Mouse (Mus musculus) embryonic facial prominence, embryonic 14.5 days (tissue): ENCODE results near the gene Cfd. TPM values are rescaled to one million over a fixed set of nuclear protein-coding genes. Genes with fewer than 3 reads are reported as not detected.
A peak's percentile ranks its signal among the peaks of the same experiment; 100 is the strongest.

ENCODE experiments used
- ATAC-seq: fragments of 200-750 bp; cut with Nextera tagmentation; 2 replicates; pipeline ENCODE4 v1.8.0; 2017; ENCODE audit warnings: low read depth, moderate number of reproducible peaks, moderate TSS enrichment
- DNase-seq: peaks from one replicate; pipeline ENCODE4 v3.0.0-alpha.2; 2015; ENCODE audit warnings: low spot score
- H3K27ac ChIP-seq: fragments of 300-500 bp; sonication (generic); replicated peaks from 2 replicates; pipeline ENCODE4 v1.5.1; 2014; ENCODE audit warnings: low read depth, mild to moderate bottlenecking, low read length, moderate library complexity
- H3K27me3 ChIP-seq: fragments of 300-500 bp; sonication (generic); replicated peaks from 2 replicates; pipeline ENCODE4 v1.6.1; 2014; ENCODE audit warnings: low read length; ENCODE audit not compliant: control insufficient read depth, insufficient read depth
- H3K36me3 ChIP-seq: fragments of 300-500 bp; sonication (generic); 2 replicates; pipeline ENCODE4 v1.6.1; 2014; ENCODE audit warnings: low read length, mixed read lengths; ENCODE audit not compliant: control insufficient read depth, insufficient read depth
- H3K4me1 ChIP-seq: fragments of 300-500 bp; sonication (generic); 2 replicates; pipeline ENCODE4 v1.6.1; 2014; ENCODE audit warnings: antibody characterized with exemption, low read length; ENCODE audit not compliant: control insufficient read depth, insufficient read depth
- H3K4me2 ChIP-seq: fragments of 300-500 bp; sonication (generic); 2 replicates; pipeline ENCODE4 v1.6.1; 2014; ENCODE audit warnings: low read depth, mild to moderate bottlenecking, low read length, moderate library complexity, mixed read lengths
- H3K4me3 ChIP-seq: fragments of 300-500 bp; sonication (generic); 2 replicates; pipeline ENCODE4 v1.5.1; 2014; ENCODE audit warnings: low read depth, mild to moderate bottlenecking, low read length
- H3K9ac ChIP-seq: fragments of 300-500 bp; sonication (generic); 2 replicates; pipeline ENCODE4 v1.6.1; 2014; ENCODE audit warnings: low read depth, mild to moderate bottlenecking, low read length, moderate library complexity, mixed read lengths
- H3K9me3 ChIP-seq: fragments of 300-500 bp; sonication (generic); 2 replicates; pipeline ENCODE4 v1.6.1; 2016; ENCODE audit warnings: low read length; ENCODE audit not compliant: control insufficient read depth
- WGBS: fragments of 180-500 bp; shearing (Covaris S2); extraction: QIAGEN DNeasy Blood & Tissue Kit; methylation state at CpG from one replicate; pipeline ENCODE4 v1.1.7; 2014; 5-methylcytosine and 5-hydroxymethylcytosine counted together
- polyA plus RNA-seq: library from polyadenylated mRNA; unstranded; fragments of >200 nt; fragmentation: Nextera tagmentation; extraction: Ambion mirVana; gene quantifications from 2 replicates; pipeline ENCODE4 v1.2.1, GENCODE M21; 2014

The Cfd gene
- polyA plus RNA-seq, 1 experiment from 2014 or later = not detected

GRCm38 (mm10) chr10:79864351-79865188 lies 26.1 kb upstream of the Cfd start:
- H3K9me3 ChIP-seq = no peaks in the 10 kb centered on the region
- no peak overlapping the region for H3K9ac ChIP-seq
- no peak overlapping the region for H3K4me2 ChIP-seq
- H3K27me3 ChIP-seq = no peaks in the 10 kb centered on the region
- ATAC-seq = peak; percentile 10; the same call in 1 of the 2 replicates
- H3K27ac ChIP-seq = no peak overlapping the region; the same call in 1 of the 2 replicates
- no peaks in the 10 kb centered on the region for H3K4me1 ChIP-seq
- 41% methylated on average over 10 of the region's 10 CpGs for WGBS
- peaks cover 78% of the 10 kb centered on the region for H3K36me3 ChIP-seq
- no peak overlapping the region for H3K4me3 ChIP-seq
- DNase-seq = no peak

- H3K4me2 ChIP-seq = no peak overlapping the region
- H3K4me1 ChIP-seq = no peaks in the 10 kb centered on the region
- H3K9ac ChIP-seq = no peak overlapping the region
- peaks cover 75% of the 10 kb centered on the region for H3K36me3 ChIP-seq
- no peaks in the 10 kb centered on the region for H3K27me3 ChIP-seq
- WGBS = 66% methylated on average over 10 of the region's 12 CpGs
- H3K27ac ChIP-seq = no peak overlapping the region
- no peak for DNase-seq
- no peak overlapping the region for H3K4me3 ChIP-seq
- H3K9me3 ChIP-seq = no peaks in the 10 kb centered on the region
- ATAC-seq = peak; percentile 10; the same call in 1 of the 2 replicates
Measured at GRCm38 (mm10) chr10:79865189-79865601, 25.5 kb upstream of the Cfd start.

DNA sequence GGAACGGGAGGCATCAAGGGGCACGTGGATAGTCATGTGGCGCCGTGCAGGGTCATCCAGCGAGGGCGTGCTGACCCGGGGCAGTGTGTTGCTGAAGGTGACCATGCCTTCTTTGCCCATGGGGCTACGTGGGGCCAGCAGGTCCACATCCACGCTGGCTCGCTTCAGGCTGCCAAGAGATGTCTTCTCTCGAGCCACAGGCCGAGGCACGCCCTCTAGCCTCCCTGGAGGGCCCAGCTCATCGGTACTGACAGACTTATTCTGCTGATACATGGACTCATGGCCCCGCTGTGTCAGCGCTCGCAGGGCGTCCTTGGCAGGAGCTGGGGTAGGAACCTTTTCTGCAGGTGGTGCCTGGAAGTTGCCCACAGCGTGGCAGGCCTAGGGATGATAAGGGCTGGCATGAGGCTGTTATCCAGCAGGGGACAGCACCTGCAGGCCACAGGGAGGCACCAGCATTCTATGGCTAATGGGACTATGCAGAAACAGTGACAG lies 24.8 kb upstream of the Cfd start:
- no peaks in the 10 kb centered on the region for H3K9me3 ChIP-seq
- 68% methylated on average over 19 of the region's 19 CpGs for WGBS
- peaks cover 74% of the 10 kb centered on the region for H3K36me3 ChIP-seq
- no peak overlapping the region for H3K4me3 ChIP-seq
- DNase-seq (no peak), ATAC-seq (no peak)
- no peaks in the 10 kb centered on the region for H3K27me3 ChIP-seq
- H3K4me2 ChIP-seq = no peak overlapping the region
- no peaks in the 10 kb centered on the region for H3K4me1 ChIP-seq
- H3K9ac ChIP-seq = no peak overlapping the region
- no peak overlapping the region for H3K27ac ChIP-seq

DNA sequence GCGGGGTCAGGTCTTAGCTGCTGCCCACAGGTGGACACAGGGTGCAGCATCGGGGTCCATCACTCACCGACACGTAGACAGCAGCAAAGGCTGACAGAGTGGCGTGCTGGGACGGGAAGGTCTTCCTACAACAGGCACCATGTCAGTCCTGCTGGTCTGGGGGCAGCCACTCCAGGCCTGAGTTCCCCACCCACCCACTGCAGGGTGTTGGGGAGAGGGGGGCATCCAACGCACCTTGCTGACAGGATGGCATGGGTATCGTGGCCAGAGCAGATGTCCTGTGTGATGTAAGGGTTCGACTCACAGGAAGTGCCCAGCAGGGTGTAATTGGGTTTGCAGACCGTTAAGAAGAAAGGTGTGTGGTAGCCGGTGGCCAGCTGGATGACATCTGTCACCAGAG lies 24.1 kb upstream of the Cfd start:
- Histone ChIP-seq H3K4me3 (no peak overlapping the region), H3K36me3 (peaks cover 74% of the 10 kb centered on the region), H3K27me3 (no peaks in the 10 kb centered on the region), H3K27ac (no peak overlapping the region), H3K4me1 (no peaks in the 10 kb centered on the region), H3K4me2 (no peak overlapping the region), H3K9me3 (no peaks in the 10 kb centered on the region), H3K9ac (no peak overlapping the region)
- ATAC-seq (no peak), DNase-seq (no peak)
- 74% methylated on average over 11 of the region's 11 CpGs for WGBS

DNA sequence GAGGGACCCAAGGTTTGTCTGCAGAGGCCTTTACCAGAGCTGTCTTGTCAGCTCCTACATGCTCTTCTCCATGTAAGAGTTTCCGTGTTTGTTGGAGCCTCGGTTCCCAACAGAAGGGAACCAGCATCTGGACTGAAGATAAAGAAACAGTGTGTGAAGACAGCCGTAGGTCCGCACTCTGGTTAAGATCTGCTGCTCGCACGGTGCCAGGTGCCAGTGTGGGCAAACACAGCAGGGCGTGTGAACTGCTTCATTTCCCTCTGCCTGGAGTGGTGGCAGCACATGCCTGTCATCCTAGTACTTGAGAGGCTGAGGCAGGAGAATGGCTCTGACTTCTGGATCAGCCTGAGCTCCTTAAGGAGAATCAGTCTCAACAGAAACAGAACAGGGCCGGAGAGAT lies 18.8 kb upstream of the Cfd start:
- Histone ChIP-seq H3K36me3 (peaks cover 27% of the 10 kb centered on the region; the same call in 1 of the 2 replicates), H3K4me2 (no peak overlapping the region), H3K9ac (no peak overlapping the region), H3K4me1 (peaks cover 14% of the 10 kb centered on the region; the same call in 1 of the 2 replicates), H3K4me3 (no peak overlapping the region), H3K27me3 (no peaks in the 10 kb centered on the region), H3K27ac (no peak overlapping the region), H3K9me3 (no peaks in the 10 kb centered on the region)
- no peak for ATAC-seq
- DNase-seq = no peak
- 94% methylated on average over 8 of the region's 8 CpGs for WGBS

- Histone ChIP-seq H3K9ac (peak overlapping the region; percentile 82), H3K4me2 (peak overlapping the region; percentile 81), H3K27ac (peak overlapping the region; percentile 85; the same call in 1 of the 2 replicates), H3K9me3 (no peaks in the 10 kb centered on the region), H3K27me3 (no peaks in the 10 kb centered on the region), H3K4me3 (peak overlapping the region; percentile 68), H3K4me1 (peaks cover 14% of the 10 kb centered on the region; the same call in 1 of the 2 replicates), H3K36me3 (peaks cover 21% of the 10 kb centered on the region; the same call in 1 of the 2 replicates)
- DNase-seq = no peak
- 33% methylated on average over 3 of the region's 3 CpGs for WGBS
- ATAC-seq = no peak
Measured at GRCm38 (mm10) chr10:79872862-79873261, 17.8 kb upstream of the Cfd start.

DNA sequence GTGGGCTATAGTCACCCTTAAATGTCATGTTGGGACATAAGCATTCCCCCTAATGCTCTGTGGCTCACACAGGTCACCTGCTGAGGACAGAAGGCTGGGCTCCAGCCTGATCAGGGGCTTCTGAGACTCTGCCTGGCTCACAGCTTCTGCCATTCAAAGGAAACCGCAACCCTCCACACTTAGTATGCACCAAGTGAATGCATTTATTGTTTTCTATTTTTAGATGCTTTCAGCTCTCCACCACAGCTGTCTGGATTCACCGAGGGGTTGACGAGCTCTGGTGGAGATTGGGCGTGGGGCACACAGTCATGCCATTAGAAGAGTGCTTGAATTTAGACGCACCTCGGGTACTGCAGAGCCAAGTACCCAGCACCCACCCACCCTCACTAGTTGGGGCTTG lies 17.3 kb upstream of the Cfd start:
- WGBS = 6% methylated on average over 6 of the region's 6 CpGs
- peak overlapping the region; percentile 82 for H3K9ac ChIP-seq
- no peaks in the 10 kb centered on the region for H3K27me3 ChIP-seq
- DNase-seq = no peak
- H3K36me3 ChIP-seq = peaks cover 21% of the 10 kb centered on the region; the same call in 1 of the 2 replicates
- peak overlapping the region; percentile 85 for H3K27ac ChIP-seq
- ATAC-seq = no peak
- H3K4me2 ChIP-seq = peak overlapping the region; percentile 81
- H3K4me1 ChIP-seq = peaks cover 14% of the 10 kb centered on the region; the same call in 1 of the 2 replicates
- no peaks in the 10 kb centered on the region for H3K9me3 ChIP-seq
- H3K4me3 ChIP-seq = peak overlapping the region; percentile 68

GRCm38 (mm10) chr10:79873715-79874289 lies 16.9 kb upstream of the Cfd start:
- H3K36me3 ChIP-seq = peaks cover 21% of the 10 kb centered on the region; the same call in 1 of the 2 replicates
- WGBS = under 1% methylated on average over 26 of the region's 26 CpGs
- H3K27ac ChIP-seq = peak overlapping the region; percentile 85
- peaks cover 14% of the 10 kb centered on the region; the same call in 1 of the 2 replicates for H3K4me1 ChIP-seq
- peak overlapping the region; percentile 82 for H3K9ac ChIP-seq
- H3K9me3 ChIP-seq = no peaks in the 10 kb centered on the region
- DNase-seq (no peak), ATAC-seq (peak; percentile 20)
- H3K4me3 ChIP-seq = peak overlapping the region; percentile 68
- H3K27me3 ChIP-seq = no peaks in the 10 kb centered on the region
- peak overlapping the region; percentile 81 for H3K4me2 ChIP-seq
